Mouse (Mus musculus) G1E-ER4 (cell line): ENCODE measurements around the gene Vipr2. TPM values are rescaled to one million over a fixed set of nuclear protein-coding genes. Genes with fewer than 3 reads are reported as not detected.

Experiments
- GATA1 ChIP-seq: IDR thresholded peaks from one replicate; pipeline ENCODE4 v1.8.0; 2012; ENCODE audit warnings: low read length, inconsistent platforms
- polyA plus RNA-seq: library from polyadenylated mRNA; stranded (reverse); fragments of >175 nt; gene quantifications from 2 replicates; pipeline ENCODE4 v1.2.3, GENCODE M21; 2012

Gene Vipr2
- polyA plus RNA-seq, 1 experiment = not detected

GRCm38 (mm10) chr12:116130936-116131335 is 53.4 kb downstream of the Vipr2 start:
- no peak for TF ChIP-seq GATA1

GRCm38 (mm10) chr12:116132909-116133308 is 55.4 kb downstream of the Vipr2 start:
- TF ChIP-seq GATA1 = no peak

GRCm38 (mm10) chr12:116135906-116136305 is 58.4 kb downstream of the Vipr2 start:
- no peak for TF ChIP-seq GATA1

- no peak for TF ChIP-seq GATA1
These were observed 61.0 kb downstream of the Vipr2 start for GRCm38 (mm10) chr12:116138322-116139205.

GRCm38 (mm10) chr12:116140605-116141004 is 63.1 kb downstream of the Vipr2 start:
- no peak for TF ChIP-seq GATA1

- TF ChIP-seq GATA1 = no peak
These were observed 64.3 kb downstream of the Vipr2 start for GRCm38 (mm10) chr12:116141816-116142215.

GRCm38 (mm10) chr12:116142464-116142863 is 64.9 kb downstream of the Vipr2 start:
- no peak for TF ChIP-seq GATA1

GRCm38 (mm10) chr12:116145246-116145645 is 67.7 kb downstream of the Vipr2 start:
- no peak for TF ChIP-seq GATA1

- no peak for TF ChIP-seq GATA1
These were observed 68.2 kb downstream of the Vipr2 start for GRCm38 (mm10) chr12:116145686-116146085.

GRCm38 (mm10) chr12:116146996-116147634 is 69.6 kb downstream of the Vipr2 start:
- TF ChIP-seq GATA1 = no peak

GRCm38 (mm10) chr12:116152866-116153428 is 75.4 kb downstream of the Vipr2 start:
- TF ChIP-seq GATA1 = no peak

- TF ChIP-seq GATA1 = no peak
These were observed 79.4 kb downstream of the Vipr2 start for GRCm38 (mm10) chr12:116156792-116157532.

- no peak for TF ChIP-seq GATA1
These were observed 81.7 kb downstream of the Vipr2 start for GRCm38 (mm10) chr12:116159223-116159622.

GRCm38 (mm10) chr12:116159695-116160094 is 82.2 kb downstream of the Vipr2 start:
- no peak for TF ChIP-seq GATA1

- TF ChIP-seq GATA1 = no peak
These were observed 87.8 kb downstream of the Vipr2 start for GRCm38 (mm10) chr12:116165368-116165767.

GRCm38 (mm10) chr12:116169666-116170065 is 92.1 kb downstream of the Vipr2 start:
- no peak for TF ChIP-seq GATA1
